Mouse (Mus musculus): ENCODE measurements at regions not wholly inside any gene's neighbourhood (a gene's known extent, or its start where the extent isn't known, plus 50 kb on each side); places are given as distances from the start of the nearest gene placed in this dataset.

- 83% methylated on average over 1 of the region's 1 CpGs for WGBS
These were observed 216.8 kb downstream of the Cox7c start for GRCm38 (mm10) chr13:85829894-85830293.

More at GRCm38 (mm10) chr13:85829894-85830293, 216.8 kb downstream of the Cox7c start:
- TF ChIP-seq CTCF (conservative IDR thresholded peaks at IDR 0.05; ENCODE audit: insufficient read depth, insufficient read length, low read depth, low read length) (no peak), POLR2A (IDR thresholded peaks at IDR 0.05; ENCODE audit: low read depth, low read length) (no peak)
- DNase-seq: no peak
- Histone ChIP-seq H3K4me3 (ENCODE audit: insufficient read depth, low read depth, low read length) (no peak overlapping the region), H3K36me3 (ENCODE audit: control insufficient read depth, insufficient read depth, low read length) (no peaks in the 10 kb centered on the region), H3K27ac (ENCODE audit: insufficient read depth, low read depth, low read length) (no peak overlapping the region), H3K27me3 (replicated peaks; ENCODE audit: control insufficient read depth, insufficient read depth, low read length) (no peaks in the 10 kb centered on the region), H3K4me1 (ENCODE audit: control insufficient read depth, insufficient read depth, low read length) (no peaks in the 10 kb centered on the region)

All from kidney, adult 2 months (tissue).